Mouse (Mus musculus) heart, adult 2 months (tissue): ENCODE data around the gene Col6a4. TPM values are rescaled to one million over a fixed set of nuclear protein-coding genes. Genes with fewer than 3 reads are reported as not detected.

ENCODE experiments used
- DNase-seq, 2 experiments: peaks; one replicate each; pipeline ENCODE4 v3.0.0; 2021
- H3K27ac ChIP-seq: fragments of 200-600 bp; 2 replicates; pipeline ENCODE4 v1.8.1; 2022
- H3K27me3 ChIP-seq: fragments of 200-500 bp; 2 replicates; pipeline ENCODE4 v1.6.1; 2012; ENCODE audit warnings: mild to moderate bottlenecking, low read length, inconsistent platforms, mixed read lengths; ENCODE audit not compliant: control insufficient read depth, insufficient read depth
- H3K36me3 ChIP-seq: fragments of 200-500 bp; 2 replicates; pipeline ENCODE4 v1.6.1; 2012; ENCODE audit warnings: low read length, inconsistent platforms; ENCODE audit not compliant: control insufficient read depth, insufficient read depth
- H3K4me1 ChIP-seq: fragments of 200-500 bp; 2 replicates; pipeline ENCODE4 v1.6.1; 2011; ENCODE audit warnings: low read length; ENCODE audit not compliant: control insufficient read depth, insufficient read depth
- H3K4me3 ChIP-seq: fragments of 200-600 bp; 2 replicates; pipeline ENCODE4 v1.8.1; 2022
- H3K79me2 ChIP-seq: fragments of 200-500 bp; replicated peaks from 2 replicates; pipeline ENCODE4 v1.6.1; 2012; ENCODE audit warnings: mild to moderate bottlenecking, inconsistent platforms, low read length, moderate library complexity, mixed read lengths; ENCODE audit not compliant: control insufficient read depth, insufficient read depth
- H3K9ac ChIP-seq: fragments of 200-500 bp; 2 replicates; pipeline ENCODE4 v1.6.1; 2012; ENCODE audit warnings: low read depth, mild to moderate bottlenecking, control low read depth, inconsistent platforms, low read length, mixed read lengths
- CTCF ChIP-seq: fragments of 200-600 bp; IDR thresholded peaks from 2 replicates; pipeline ENCODE4 v1.8.1; 2022; ENCODE audit warnings: antibody characterized with exemption, mild to moderate bottlenecking, moderate library complexity
- EP300 ChIP-seq: fragments of 200-500 bp; IDR thresholded peaks from 2 replicates; pipeline ENCODE4 v1.6.1; 2011; ENCODE audit warnings: low read depth, low read length, control low read depth; ENCODE audit not compliant: insufficient read depth
- POLR2A ChIP-seq: fragments of 200-500 bp; IDR thresholded peaks from 2 replicates; pipeline ENCODE4 v1.6.1; 2011; ENCODE audit warnings: mild to moderate bottlenecking, low read depth, low read length, control low read depth; ENCODE audit not compliant: insufficient read depth
- WGBS: fragments of 180-500 bp; shearing (Covaris S2); methylation state at CpG from one replicate; pipeline ENCODE4 v1.1.7; 2018; 5-methylcytosine and 5-hydroxymethylcytosine counted together
- intact Hi-C: fragments of 180-260 bp; cut with DNase I; formaldehyde crosslinking; loops from one replicate; pipeline ENCODE4 v1.15.1; 2025
- long read RNA-seq: library from polyadenylated mRNA; stranded (forward); transcript quantifications from one replicate; pipeline ENCODE4 v2.0.0, GENCODE M21; 2021
- polyA plus RNA-seq: library from polyadenylated mRNA; depleted of rRNA; stranded (reverse); fragments of >200 nt; gene quantifications from 2 replicates; pipeline ENCODE4 v1.2.3, GENCODE M21; 2012; rRNA removed
- total RNA-seq, 2 experiments: library from RNA; stranded (reverse); gene quantifications; 2 replicates each; pipeline ENCODE4 v1.2.3; 2021

Col6a4 gene
- not detected for total RNA-seq
- not detected in 2 replicates for polyA plus RNA-seq
- long read RNA-seq = 0 reads

DNA sequence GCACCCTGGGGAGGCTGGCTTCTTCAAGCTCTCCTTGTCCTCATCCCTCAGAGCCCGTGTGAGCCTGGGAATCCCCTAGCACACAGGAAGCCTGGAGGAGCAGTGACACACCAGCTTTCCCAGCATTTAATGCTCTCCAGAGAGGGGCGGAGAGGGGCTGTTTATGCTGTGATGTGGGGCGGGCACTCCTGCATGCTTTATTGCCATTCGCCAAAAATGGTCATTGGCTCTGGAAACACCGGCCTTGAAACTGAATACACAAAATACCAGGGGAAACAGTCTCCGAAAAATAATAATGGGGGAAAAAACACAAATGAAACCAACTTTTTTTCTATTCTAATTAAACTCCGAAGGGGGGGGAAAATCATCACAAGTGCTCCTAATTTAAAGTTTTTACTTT is at the start of gene Col6a4:
TSS of gene Col6a4 (minus strand) at position 101 of the 400 bp plus-strand sequence.
- Histone ChIP-seq H3K4me3 (no peak within 1 kb of the TSS), H3K4me1 (no peaks in the 10 kb centered on the region), H3K9ac (no peak within 1 kb of the TSS), H3K27me3 (no peaks in the 10 kb centered on the region), H3K27ac (no peak within 1 kb of the TSS), H3K36me3 (no peaks in the 10 kb centered on the region), H3K79me2 (no peaks in the 10 kb centered on the region)
- intact Hi-C loops = no loop called here
- whole genome bisulfite sequencing = 54% methylated on average over 7 of the region's 7 CpGs
- no peak for DNase-seq
- TF ChIP-seq POLR2A (no peak), CTCF (no peak), EP300 (no peak)

DNA sequence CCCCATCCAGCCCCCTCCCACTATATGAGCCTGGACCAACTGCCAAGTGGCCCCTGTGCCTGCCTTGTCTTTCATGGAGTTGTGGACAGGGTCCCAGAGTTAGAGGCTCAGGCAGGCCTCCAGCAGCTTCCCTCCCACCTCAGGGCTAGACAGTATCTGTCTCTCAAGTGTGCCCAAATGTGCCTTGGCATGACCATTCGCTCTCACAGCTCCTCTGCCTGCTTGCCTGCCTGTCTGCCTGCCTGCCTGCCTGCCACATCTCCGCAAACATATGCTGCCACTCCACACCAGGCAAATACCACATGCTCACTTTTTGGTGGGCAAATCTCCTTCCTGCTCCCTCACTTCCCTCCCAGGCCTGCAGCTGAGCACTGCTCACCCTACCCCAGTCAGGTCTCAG is 49.0 kb upstream of the Col6a4 start:
- Histone ChIP-seq H3K9ac (no peak overlapping the region), H3K4me1 (no peaks in the 10 kb centered on the region), H3K79me2 (no peaks in the 10 kb centered on the region), H3K4me3 (no peak overlapping the region), H3K27ac (no peak overlapping the region), H3K27me3 (peaks cover 17% of the 10 kb centered on the region), H3K36me3 (no peaks in the 10 kb centered on the region)
- 69% methylated on average over 2 of the region's 2 CpGs for WGBS
- TF ChIP-seq EP300 (no peak), POLR2A (no peak), CTCF (no peak)
- intact Hi-C loops = no loop called here
- DNase-seq = no peak

DNA sequence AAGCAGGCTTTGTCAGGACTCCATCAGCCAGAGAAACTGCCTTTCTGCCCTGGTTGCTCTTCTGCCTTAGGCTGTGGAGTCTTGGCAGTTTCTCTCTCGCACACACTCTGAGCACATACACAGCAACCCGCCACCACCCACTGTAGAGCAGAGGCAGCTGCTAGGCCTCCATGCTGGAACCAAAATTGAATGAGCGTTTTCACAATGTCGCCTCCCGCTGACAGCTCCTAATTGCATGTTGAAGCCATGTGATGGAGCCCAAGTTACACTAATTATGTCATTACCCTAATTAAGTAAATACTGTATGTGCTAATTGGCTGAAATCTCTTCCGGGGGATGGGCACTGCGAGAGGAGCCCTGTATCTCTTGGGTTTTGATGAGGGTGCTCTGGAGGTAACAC is 47.6 kb upstream of the Col6a4 start:
- TF ChIP-seq CTCF (no peak), EP300 (no peak), POLR2A (no peak)
- Histone ChIP-seq H3K4me3 (no peak overlapping the region), H3K9ac (no peak overlapping the region), H3K79me2 (no peaks in the 10 kb centered on the region), H3K4me1 (no peaks in the 10 kb centered on the region), H3K27ac (no peak overlapping the region), H3K27me3 (peaks cover 12% of the 10 kb centered on the region), H3K36me3 (no peaks in the 10 kb centered on the region)
- intact Hi-C loops = no loop called here
- no peak for DNase-seq
- 74% methylated on average over 7 of the region's 7 CpGs for WGBS

DNA sequence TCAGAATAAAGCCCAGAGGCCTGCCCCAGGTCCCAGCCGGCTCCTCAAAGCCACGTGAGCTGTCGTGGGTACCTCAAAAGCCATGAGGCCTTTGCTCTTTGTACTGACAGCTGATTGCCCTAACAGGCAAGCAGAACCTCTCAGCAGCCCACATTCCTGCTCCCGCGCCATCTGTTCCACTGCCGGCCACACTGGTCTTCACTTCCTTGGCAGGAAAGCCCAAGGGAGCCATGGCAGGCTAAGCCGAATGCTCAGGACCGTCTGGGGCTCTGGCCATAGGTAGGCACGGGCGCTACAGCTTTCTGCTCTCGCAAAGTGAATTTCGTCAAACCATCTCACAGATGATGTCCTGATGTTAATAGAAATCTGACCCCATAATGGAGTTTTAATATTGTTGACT is 45.4 kb upstream of the Col6a4 start:
- DNase-seq = no peak
- no peaks in the 10 kb centered on the region for H3K36me3 ChIP-seq
- H3K27me3 ChIP-seq = no peaks in the 10 kb centered on the region
- H3K79me2 ChIP-seq = no peaks in the 10 kb centered on the region
- no peaks in the 10 kb centered on the region for H3K4me1 ChIP-seq
- TF ChIP-seq POLR2A = no peak
- no peak for TF ChIP-seq CTCF
- TF ChIP-seq EP300 = no peak
- H3K9ac ChIP-seq = no peak overlapping the region
- H3K4me3 ChIP-seq = no peak overlapping the region
- 74% methylated on average over 12 of the region's 12 CpGs for WGBS
- no peak overlapping the region for H3K27ac ChIP-seq
- intact Hi-C loops = no loop called here

DNA sequence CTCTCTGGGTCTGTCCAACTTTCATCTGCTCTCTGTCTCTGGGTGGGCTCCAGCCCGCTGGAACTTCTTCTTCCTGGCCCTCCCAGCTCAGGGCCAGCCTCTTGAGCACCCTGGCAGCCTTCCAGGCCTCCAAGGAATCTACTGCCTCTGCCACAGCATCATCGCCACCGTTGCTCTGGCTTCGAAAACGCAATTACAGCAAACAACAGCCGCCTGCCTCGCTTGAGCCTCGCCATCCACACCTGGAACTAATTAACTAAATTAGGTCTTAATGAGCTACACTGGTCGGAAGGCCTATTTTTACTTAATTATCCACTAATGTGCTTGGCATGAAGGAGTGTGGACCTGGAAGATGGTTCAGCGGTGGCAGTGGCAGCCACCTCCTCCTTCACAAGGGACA is 43.2 kb upstream of the Col6a4 start:
- intact Hi-C loops = no loop called here
- TF ChIP-seq POLR2A = no peak
- TF ChIP-seq CTCF = no peak
- no peak for TF ChIP-seq EP300
- Histone ChIP-seq H3K4me3 (no peak overlapping the region), H3K79me2 (no peaks in the 10 kb centered on the region), H3K36me3 (no peaks in the 10 kb centered on the region), H3K4me1 (no peaks in the 10 kb centered on the region), H3K27me3 (no peaks in the 10 kb centered on the region), H3K27ac (no peak overlapping the region), H3K9ac (no peak overlapping the region)
- WGBS = 60% methylated on average over 10 of the region's 10 CpGs
- no peak for DNase-seq

DNA sequence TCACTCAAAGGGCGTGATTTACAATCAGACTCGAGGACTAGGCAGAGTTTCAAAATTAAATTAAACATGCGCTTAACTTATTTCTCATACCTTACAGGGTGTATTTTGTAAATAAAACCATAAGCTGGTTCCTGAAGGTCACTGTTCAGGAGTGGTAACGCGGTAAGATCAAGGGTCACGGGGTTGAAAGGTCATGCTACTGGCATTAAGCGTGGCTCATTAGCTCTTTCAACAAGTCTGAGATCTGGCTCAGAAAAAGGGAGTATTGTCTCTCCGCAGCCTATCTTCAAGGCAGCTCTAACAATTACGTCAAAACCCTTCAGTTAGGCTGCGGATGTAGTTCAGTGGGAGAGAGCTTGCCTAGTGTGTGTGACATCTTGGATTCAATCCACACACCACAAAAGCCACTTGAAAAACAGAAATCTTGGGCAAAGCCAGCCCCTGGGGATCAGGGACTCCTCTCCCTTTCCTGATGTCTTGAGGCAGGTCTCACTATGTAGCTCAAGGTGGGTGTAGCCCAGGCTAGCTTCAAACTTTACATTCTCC is 41.2 kb upstream of the Col6a4 start:
- H3K27ac ChIP-seq = no peak overlapping the region
- H3K4me3 ChIP-seq = no peak overlapping the region
- H3K36me3 ChIP-seq = no peaks in the 10 kb centered on the region
- no peaks in the 10 kb centered on the region for H3K27me3 ChIP-seq
- WGBS = 72% methylated on average over 10 of the region's 10 CpGs
- TF ChIP-seq POLR2A = no peak
- no peak for TF ChIP-seq CTCF
- no peak for TF ChIP-seq EP300
- no peaks in the 10 kb centered on the region for H3K79me2 ChIP-seq
- H3K9ac ChIP-seq = no peak overlapping the region
- no peak for DNase-seq
- no peaks in the 10 kb centered on the region for H3K4me1 ChIP-seq
- intact Hi-C loops = no loop called here
